Mouse (Mus musculus) kidney, embryonic 14.5 days (tissue): Measurements from ENCODE around the gene Mospd2. TPM values are rescaled to one million over a fixed set of nuclear protein-coding genes. Genes with fewer than 3 reads are reported as not detected.

Experiments
- ATAC-seq: fragments of 200-750 bp; cut with Nextera tagmentation; 2 replicates; pipeline ENCODE4 v1.8.0; 2017; ENCODE audit warnings: moderate number of reproducible peaks, mild to moderate bottlenecking, moderate TSS enrichment, moderate library complexity; ENCODE audit not compliant: low FRiP score, low TSS enrichment
- H3K27ac ChIP-seq: fragments of 300-500 bp; sonication (generic); 2 replicates; pipeline ENCODE4 v1.5.1; 2014; ENCODE audit warnings: low read depth, mild to moderate bottlenecking, low read length, moderate library complexity, mixed read lengths
- H3K27me3 ChIP-seq: fragments of 300-500 bp; sonication (generic); 2 replicates; pipeline ENCODE4 v1.6.1; 2014; ENCODE audit warnings: mild to moderate bottlenecking, low read length; ENCODE audit not compliant: control insufficient read depth, insufficient read depth
- H3K36me3 ChIP-seq: fragments of 300-500 bp; sonication (generic); 2 replicates; pipeline ENCODE4 v1.6.1; 2014; ENCODE audit warnings: low read length, mixed read lengths; ENCODE audit not compliant: control insufficient read depth, insufficient read depth
- H3K4me1 ChIP-seq: fragments of 300-500 bp; sonication (generic); 2 replicates; pipeline ENCODE4 v1.6.1; 2014; ENCODE audit warnings: low read length, mixed read lengths; ENCODE audit not compliant: control insufficient read depth, insufficient read depth
- H3K4me2 ChIP-seq: fragments of 300-500 bp; sonication (generic); replicated peaks from 2 replicates; pipeline ENCODE4 v1.6.1; 2014; ENCODE audit warnings: low read depth, mild to moderate bottlenecking, low read length
- H3K4me3 ChIP-seq: fragments of 300-500 bp; sonication (generic); 2 replicates; pipeline ENCODE4 v1.5.1; 2014; ENCODE audit warnings: mild to moderate bottlenecking, low read length
- H3K9ac ChIP-seq: fragments of 300-500 bp; sonication (generic); 2 replicates; pipeline ENCODE4 v1.6.1; 2014; ENCODE audit warnings: low read depth, mild to moderate bottlenecking, low read length, moderate library complexity
- H3K9me3 ChIP-seq: fragments of 300-500 bp; sonication (generic); 2 replicates; pipeline ENCODE4 v1.6.1; 2016; ENCODE audit warnings: low read length; ENCODE audit not compliant: control insufficient read depth
- WGBS: fragments of 180-500 bp; shearing (Covaris S2); extraction: QIAGEN DNeasy Blood & Tissue Kit; methylation state at CpG from one replicate; pipeline ENCODE4 v1.1.7; 2014; 5-methylcytosine and 5-hydroxymethylcytosine counted together
- polyA plus RNA-seq: library from polyadenylated mRNA; unstranded; fragments of >200 nt; fragmentation: Nextera tagmentation; extraction: Ambion mirVana; gene quantifications from 2 replicates; pipeline ENCODE4 v1.2.1, GENCODE M21; 2014

Mospd2 gene
- polyA plus RNA-seq: 16.7 and 22.4 TPM in 2 replicates

DNA sequence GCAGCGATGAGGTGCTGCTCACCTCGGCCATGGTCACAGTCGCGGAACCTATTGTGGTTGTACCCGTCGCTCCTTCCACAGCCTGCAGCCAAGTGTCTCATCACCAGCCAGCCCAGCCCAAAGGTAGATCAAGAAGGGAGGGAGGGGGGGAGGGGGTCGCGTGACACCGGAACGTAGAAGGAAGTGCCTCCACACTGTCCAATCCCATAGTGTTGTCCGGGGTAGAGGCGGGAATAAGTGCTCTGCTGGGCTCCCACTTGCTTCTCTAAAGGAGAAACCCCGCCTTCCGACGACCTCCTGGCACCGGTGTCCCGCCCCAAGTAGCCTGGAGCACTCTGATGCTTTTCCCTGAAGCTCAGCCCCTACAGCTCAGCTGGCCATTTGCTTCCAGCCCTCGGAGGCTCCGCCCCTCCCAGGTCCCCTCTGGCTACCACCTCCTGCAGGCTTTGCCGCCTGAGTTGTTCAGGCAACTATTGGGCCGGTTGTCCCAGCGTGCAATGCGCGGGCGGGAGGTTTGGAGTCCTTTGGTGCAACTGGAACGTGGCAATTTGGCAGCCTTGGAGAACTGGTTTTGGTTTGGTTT, at the start of gene Mospd2, which contains the start of gene Fancb:
Gene Mospd2 (minus strand): TSS at position 183 of the 583 bp plus-strand sequence.
Gene Fancb (plus strand): TSS at position 400 of the 583 bp plus-strand sequence.
- Histone ChIP-seq H3K36me3 (no peaks in the 10 kb centered on the region), H3K27me3 (no peaks in the 10 kb centered on the region), H3K4me3 (peak within 1 kb of the TSS; percentile 55), H3K9me3 (no peaks in the 10 kb centered on the region), H3K27ac (no peak within 1 kb of the TSS), H3K4me1 (no peaks in the 10 kb centered on the region), H3K4me2 (peak within 1 kb of the TSS; percentile 47), H3K9ac (peak within 1 kb of the TSS; percentile 59)
- peak; percentile 100 for ATAC-seq
- 16% methylated on average over 26 of the region's 26 CpGs for WGBS

DNA sequence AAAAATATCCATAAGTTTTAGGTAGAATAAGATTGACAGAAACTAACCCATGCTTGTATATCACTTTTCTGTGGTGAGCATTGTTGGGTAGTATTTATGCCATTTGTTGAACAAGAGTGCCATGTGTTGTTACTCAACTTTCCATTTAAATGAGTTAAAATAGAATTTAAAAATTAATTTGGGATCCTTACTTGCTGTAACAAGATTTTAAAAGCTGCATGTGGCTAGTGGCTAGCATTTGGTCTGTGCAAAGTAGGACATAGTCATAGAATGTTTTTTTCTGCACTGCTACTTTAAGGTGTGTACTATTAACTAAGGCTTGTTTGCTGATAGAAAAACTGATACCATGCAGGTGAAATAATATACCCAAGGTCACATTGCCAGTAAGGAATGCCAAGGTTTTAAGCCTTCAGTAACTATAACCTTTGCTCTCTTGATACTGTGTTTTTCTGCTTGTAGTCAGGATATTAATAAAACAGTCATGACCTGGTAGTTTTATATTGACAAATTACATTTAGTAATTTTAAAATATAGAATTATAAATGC, 24.7 kb upstream of the Mospd2 start, which contains the start of gene Gm17604:
Gene Gm17604 (minus strand): TSS at position 51 of the 546 bp plus-strand sequence.
- Histone ChIP-seq H3K9ac (no peak within 1 kb of the TSS), H3K4me3 (no peak within 1 kb of the TSS), H3K27me3 (no peaks in the 10 kb centered on the region), H3K36me3 (no peaks in the 10 kb centered on the region), H3K4me2 (no peak within 1 kb of the TSS), H3K27ac (no peak within 1 kb of the TSS), H3K4me1 (no peaks in the 10 kb centered on the region), H3K9me3 (no peaks in the 10 kb centered on the region)
- no peak for ATAC-seq

DNA sequence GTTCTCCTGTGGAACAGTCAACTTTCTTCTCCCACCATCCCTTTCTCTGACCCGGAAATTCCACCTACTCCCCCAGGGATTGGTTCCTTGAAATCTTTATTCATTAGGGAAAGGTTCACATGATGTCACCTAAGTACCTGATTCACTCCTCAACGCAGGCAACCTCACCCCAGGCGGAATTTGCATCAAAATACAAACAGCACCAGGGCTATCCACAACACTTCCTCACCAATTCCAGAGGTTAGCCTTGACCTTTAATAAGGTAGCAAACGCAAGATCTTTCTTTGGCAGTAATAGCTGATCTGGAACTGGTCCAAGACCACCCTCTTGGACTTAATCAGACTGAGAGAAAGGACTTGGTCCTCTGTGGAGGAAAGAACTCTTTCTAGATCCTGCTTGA, 23.0 kb upstream of the Mospd2 start:
- Histone ChIP-seq H3K9me3 (no peaks in the 10 kb centered on the region), H3K9ac (no peak overlapping the region), H3K4me1 (no peaks in the 10 kb centered on the region), H3K36me3 (no peaks in the 10 kb centered on the region), H3K27me3 (no peaks in the 10 kb centered on the region; the same call in 1 of the 2 replicates), H3K4me2 (no peak overlapping the region), H3K27ac (no peak overlapping the region), H3K4me3 (no peak overlapping the region)
- WGBS: 28% methylated on average over 4 of the region's 4 CpGs
- no peak for ATAC-seq

DNA sequence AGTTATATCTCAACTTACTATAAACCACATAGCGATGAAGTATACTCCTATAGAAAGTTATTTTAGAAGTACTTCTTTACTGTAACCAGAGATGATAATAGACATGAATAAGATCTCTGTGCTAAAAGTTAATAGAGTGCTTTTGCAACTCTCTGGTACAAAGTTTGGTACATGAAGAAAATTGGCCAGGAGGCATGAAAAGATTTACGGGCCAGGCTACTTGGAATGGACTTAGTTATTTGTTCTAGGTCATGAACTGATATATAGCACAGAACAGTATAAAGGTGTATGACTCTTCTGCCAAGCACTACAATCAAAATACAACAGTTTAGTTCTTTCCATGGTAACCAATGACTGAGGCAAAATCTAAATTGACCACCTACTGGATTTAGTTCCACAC, 1.3 kb downstream of the Mospd2 start:
- 98% methylated on average over 2 of the region's 2 CpGs for WGBS
- ATAC-seq: no peak
- no peaks in the 10 kb centered on the region for H3K27me3 ChIP-seq
- H3K4me3 ChIP-seq: no peak overlapping the region
- no peaks in the 10 kb centered on the region for H3K36me3 ChIP-seq
- no peak overlapping the region for H3K9ac ChIP-seq
- no peak overlapping the region for H3K27ac ChIP-seq
- H3K9me3 ChIP-seq: no peaks in the 10 kb centered on the region
- peak overlapping the region; percentile 47 for H3K4me2 ChIP-seq
- no peaks in the 10 kb centered on the region for H3K4me1 ChIP-seq

DNA sequence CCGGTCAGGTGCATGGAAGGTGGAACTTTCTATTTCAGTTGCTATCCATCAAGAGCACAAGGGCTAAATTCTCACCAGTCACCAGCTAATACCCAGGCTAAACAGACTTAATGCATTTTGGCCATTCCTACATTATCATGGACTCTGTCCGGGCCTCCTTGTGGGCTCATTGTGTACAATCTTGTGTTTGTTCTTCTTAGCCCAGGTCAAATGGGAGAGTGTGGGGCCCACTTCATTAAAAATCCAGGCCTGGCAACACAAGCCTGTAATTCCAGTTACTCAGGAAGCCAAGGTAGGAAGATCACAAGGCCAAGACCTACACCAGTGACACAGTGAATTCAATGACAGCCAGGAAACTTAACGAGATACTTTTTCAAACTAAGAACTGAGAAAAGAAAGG, 9.0 kb downstream of the Mospd2 start:
- Histone ChIP-seq H3K4me2 (no peak overlapping the region), H3K9me3 (no peaks in the 10 kb centered on the region), H3K4me3 (no peak overlapping the region), H3K4me1 (no peaks in the 10 kb centered on the region), H3K9ac (no peak overlapping the region), H3K36me3 (no peaks in the 10 kb centered on the region), H3K27ac (no peak overlapping the region), H3K27me3 (0 out of 2 replicates have a peak, but pooled peaks cover 2% of the 10 kb centered on the region)
- 79% methylated on average over 3 of the region's 3 CpGs for WGBS
- ATAC-seq: no peak; the same call in 1 of the 2 replicates

DNA sequence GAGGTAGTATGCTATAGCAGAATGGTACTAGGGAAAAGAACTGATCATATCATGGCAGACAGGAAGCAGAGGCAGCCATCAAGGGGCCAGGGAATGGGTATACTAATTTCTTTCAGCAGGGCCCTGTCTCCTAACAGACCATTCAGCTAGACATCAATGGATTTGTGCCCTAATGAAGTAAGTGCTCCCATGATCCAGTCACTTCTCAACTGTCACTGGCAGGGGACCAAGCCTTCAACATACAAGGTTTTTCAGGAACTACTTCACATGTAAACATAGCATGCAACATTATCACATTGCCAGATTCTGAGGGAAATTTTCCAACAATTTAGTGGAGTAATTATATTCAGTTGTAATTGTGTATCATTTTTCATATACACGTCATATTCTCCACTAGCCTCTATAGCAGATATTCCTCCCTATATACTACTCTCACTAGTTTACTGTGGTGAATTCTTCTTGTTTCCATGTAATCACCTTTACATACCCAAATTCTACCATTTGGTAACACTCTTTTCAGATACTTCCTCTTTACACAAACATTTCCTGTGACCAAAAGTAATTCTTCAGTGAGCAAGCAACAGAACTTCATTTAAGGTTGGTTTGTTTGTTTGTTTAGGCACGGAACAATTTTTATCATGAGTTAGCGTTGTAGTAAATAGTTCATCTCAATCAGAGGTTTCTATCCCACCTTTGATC, 14.3 kb downstream of the Mospd2 start:
- Histone ChIP-seq H3K4me2 (no peak overlapping the region), H3K4me1 (no peaks in the 10 kb centered on the region), H3K9me3 (no peaks in the 10 kb centered on the region), H3K36me3 (no peaks in the 10 kb centered on the region), H3K27me3 (no peaks in the 10 kb centered on the region), H3K4me3 (no peak overlapping the region), H3K9ac (no peak overlapping the region), H3K27ac (no peak overlapping the region)
- no peak for ATAC-seq
- 84% methylated on average over 3 of the region's 3 CpGs for WGBS

DNA sequence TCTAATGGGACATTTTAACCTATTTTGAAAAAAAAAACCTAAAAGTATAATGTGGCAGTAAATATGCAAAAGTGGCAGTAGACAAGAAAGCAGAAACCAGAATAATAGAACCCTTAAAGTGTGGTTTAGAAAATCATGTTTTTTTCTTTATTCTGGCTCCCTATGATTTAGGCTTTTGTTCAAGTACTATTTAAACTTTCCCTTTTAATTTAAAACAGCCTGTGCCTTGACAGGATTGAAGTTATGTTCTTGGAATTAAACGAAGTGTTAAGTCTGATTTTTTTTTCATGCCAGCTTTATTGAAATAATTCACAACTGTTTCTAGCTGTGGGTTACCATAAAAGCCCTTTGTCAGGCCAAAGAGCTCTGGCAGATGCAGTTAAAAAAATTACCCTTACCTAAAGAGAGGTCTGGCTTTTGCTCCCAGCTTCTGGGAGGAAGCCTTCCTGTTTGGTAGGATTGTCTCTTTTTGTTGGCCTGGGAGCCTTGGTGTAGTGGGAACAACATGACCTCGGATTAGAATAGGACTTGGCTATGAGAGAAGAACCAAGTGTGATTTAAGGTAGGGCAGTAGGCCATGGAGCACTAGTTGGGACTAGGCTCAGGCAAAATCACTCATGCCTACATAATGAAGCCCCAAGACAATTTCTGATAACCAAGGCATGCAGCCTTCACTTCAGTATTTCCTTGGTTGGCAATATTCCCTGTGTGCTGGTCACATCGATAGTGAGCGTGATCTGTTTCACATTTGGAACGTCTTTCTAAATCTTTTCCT, 27.4 kb downstream of the Mospd2 start:
- Histone ChIP-seq H3K4me1 (no peaks in the 10 kb centered on the region), H3K9ac (no peak overlapping the region), H3K4me3 (no peak overlapping the region), H3K27ac (no peak overlapping the region), H3K36me3 (no peaks in the 10 kb centered on the region), H3K9me3 (no peaks in the 10 kb centered on the region), H3K4me2 (no peak overlapping the region), H3K27me3 (no peaks in the 10 kb centered on the region)
- ATAC-seq: no peak
- WGBS: 71% methylated on average over 5 of the region's 5 CpGs

DNA sequence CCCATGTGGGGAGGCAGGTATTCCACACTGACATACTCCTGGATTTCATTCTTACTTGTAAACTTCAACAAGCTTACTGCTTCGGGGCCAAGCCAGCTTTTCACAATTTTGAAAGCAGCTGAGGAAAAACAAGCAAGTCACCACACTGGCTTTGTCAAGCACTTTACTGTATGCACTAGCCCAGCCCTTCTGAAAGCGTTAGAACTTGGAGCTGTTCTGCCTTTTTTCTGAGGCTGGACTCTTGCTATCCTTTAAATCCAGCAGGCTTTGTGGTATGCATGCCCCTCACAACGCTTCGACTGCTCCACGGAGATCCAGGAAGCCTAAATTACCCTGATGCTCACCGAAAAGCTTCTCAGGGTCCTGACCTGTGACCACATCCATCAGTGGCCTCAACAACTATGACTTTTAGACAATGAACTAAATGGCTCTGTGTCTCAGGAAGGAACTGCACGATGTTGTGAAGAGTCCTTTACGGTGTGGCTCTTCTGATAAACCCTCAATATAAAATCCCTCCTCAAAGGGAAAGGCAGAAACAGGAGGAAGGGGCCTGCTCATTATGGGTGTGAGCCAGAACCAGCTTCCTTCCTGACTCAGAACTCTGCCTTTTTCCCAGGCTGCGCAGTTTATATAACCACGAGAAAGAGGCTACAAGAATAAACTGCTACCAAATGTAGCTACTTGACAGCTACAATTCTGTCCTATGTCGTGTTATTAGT, 28.2 kb downstream of the Mospd2 start:
- no peak for ATAC-seq
- Histone ChIP-seq H3K9ac (no peak overlapping the region), H3K4me3 (no peak overlapping the region), H3K9me3 (no peaks in the 10 kb centered on the region), H3K27ac (no peak overlapping the region), H3K27me3 (no peaks in the 10 kb centered on the region), H3K4me1 (no peaks in the 10 kb centered on the region), H3K4me2 (no peak overlapping the region), H3K36me3 (no peaks in the 10 kb centered on the region)
- 57% methylated on average over 11 of the region's 11 CpGs for WGBS
